Mouse (Mus musculus) intestine, postnatal 0 days (tissue): ENCODE results near the gene Eif4h. TPM values are rescaled to one million over a fixed set of nuclear protein-coding genes. Genes with fewer than 3 reads are reported as not detected.

ENCODE experiments used
- ATAC-seq: fragments of 200-750 bp; cut with Nextera tagmentation; 2 replicates; pipeline ENCODE4 v1.8.0; 2017; ENCODE audit warnings: mild to moderate bottlenecking, moderate TSS enrichment, moderate library complexity
- H3K27ac ChIP-seq: fragments of 300-500 bp; sonication (generic); 2 replicates; pipeline ENCODE4 v1.5.1; 2014; ENCODE audit warnings: mild to moderate bottlenecking, low read depth, low read length, moderate library complexity
- H3K27me3 ChIP-seq: fragments of 300-500 bp; sonication (generic); replicated peaks from 2 replicates; pipeline ENCODE4 v1.6.1; 2014; ENCODE audit warnings: low read length, mixed read lengths; ENCODE audit not compliant: control insufficient read depth, insufficient read depth
- H3K36me3 ChIP-seq: fragments of 300-500 bp; sonication (generic); 2 replicates; pipeline ENCODE4 v1.6.1; 2014; ENCODE audit warnings: mild to moderate bottlenecking, moderate library complexity; ENCODE audit not compliant: control insufficient read depth, insufficient read depth
- H3K4me1 ChIP-seq: fragments of 300-500 bp; sonication (generic); replicated peaks from 2 replicates; pipeline ENCODE4 v1.6.1; 2014; ENCODE audit warnings: antibody characterized with exemption, low read length, mixed read lengths; ENCODE audit not compliant: control insufficient read depth, insufficient read depth
- H3K4me2 ChIP-seq: fragments of 300-500 bp; sonication (generic); replicated peaks from 2 replicates; pipeline ENCODE4 v1.6.1; 2014; ENCODE audit warnings: low read depth, mild to moderate bottlenecking, moderate library complexity
- H3K4me3 ChIP-seq: fragments of 300-500 bp; sonication (generic); 2 replicates; pipeline ENCODE4 v1.5.1; 2014; ENCODE audit warnings: low read depth, low read length
- H3K9ac ChIP-seq: fragments of 300-500 bp; sonication (generic); 2 replicates; pipeline ENCODE4 v1.6.1; 2014; ENCODE audit warnings: mild to moderate bottlenecking, low read depth, low read length
- H3K9me3 ChIP-seq: fragments of 300-500 bp; sonication (generic); 2 replicates; pipeline ENCODE4 v1.6.1; 2016; ENCODE audit warnings: mixed run types; ENCODE audit not compliant: control insufficient read depth
- CTCF ChIP-seq: sonication (generic); IDR thresholded peaks from 2 replicates; pipeline ENCODE4 v1.5.1; 2016; ENCODE audit warnings: low read depth, mild to moderate bottlenecking, control low read depth, antibody characterized with exemption, moderate library complexity
- WGBS: fragments of 180-500 bp; shearing (Covaris S2); extraction: QIAGEN DNeasy Blood & Tissue Kit; methylation state at CpG from one replicate; pipeline ENCODE4 v1.1.7; 2014; 5-methylcytosine and 5-hydroxymethylcytosine counted together
- polyA plus RNA-seq: library from polyadenylated mRNA; unstranded; fragments of >200 nt; fragmentation: Nextera tagmentation; extraction: Ambion mirVana; gene quantifications from 2 replicates; pipeline ENCODE4 v1.2.1, GENCODE M21; 2015

Eif4h gene
- polyA plus RNA-seq, 1 experiment from 2014 or later = 217 TPM

- no peak within 1 kb of the TSS for H3K4me3 ChIP-seq
- no peaks in the 10 kb centered on the region for H3K9me3 ChIP-seq
- 0 out of 2 replicates have a peak, but pooled peaks cover 6% of the 10 kb centered on the region for H3K4me1 ChIP-seq
- no peak within 1 kb of the TSS for H3K27ac ChIP-seq
- no peaks in the 10 kb centered on the region for H3K27me3 ChIP-seq
- 80% methylated on average over 7 of the region's 7 CpGs for WGBS
- H3K9ac ChIP-seq = no peak within 1 kb of the TSS
- no peak within 1 kb of the TSS for H3K4me2 ChIP-seq
- H3K36me3 ChIP-seq = peaks cover 22% of the 10 kb centered on the region
- no peak for ATAC-seq
- no peak for TF ChIP-seq CTCF
Measured at GRCm38 (mm10) chr5:134614802-134615201, 24.5 kb downstream of the Eif4h start, which contains the start of gene Lat2. Lat2 (minus strand) TSS chr5:134615025.

GRCm38 (mm10) chr5:134614296-134614695 lies 25.0 kb downstream of the Eif4h start:
- H3K4me3 ChIP-seq = no peak overlapping the region
- no peak overlapping the region for H3K9ac ChIP-seq
- 0 out of 2 replicates have a peak, but pooled peaks cover 6% of the 10 kb centered on the region for H3K4me1 ChIP-seq
- H3K27me3 ChIP-seq = no peaks in the 10 kb centered on the region
- WGBS = 89% methylated on average over 8 of the region's 8 CpGs
- no peak for ATAC-seq
- H3K27ac ChIP-seq = no peak overlapping the region
- H3K4me2 ChIP-seq = no peak overlapping the region
- H3K36me3 ChIP-seq = peaks cover 17% of the 10 kb centered on the region
- no peaks in the 10 kb centered on the region for H3K9me3 ChIP-seq
- TF ChIP-seq CTCF = no peak

- WGBS = 87% methylated on average over 9 of the region's 9 CpGs
- H3K4me1 ChIP-seq = 0 out of 2 replicates have a peak, but pooled peaks cover 6% of the 10 kb centered on the region
- H3K36me3 ChIP-seq = peaks cover 11% of the 10 kb centered on the region
- H3K4me3 ChIP-seq = no peak overlapping the region
- H3K27ac ChIP-seq = no peak overlapping the region
- ATAC-seq = no peak
- no peaks in the 10 kb centered on the region for H3K9me3 ChIP-seq
- no peak for TF ChIP-seq CTCF
- H3K27me3 ChIP-seq = no peaks in the 10 kb centered on the region
- H3K9ac ChIP-seq = no peak overlapping the region
- H3K4me2 ChIP-seq = no peak overlapping the region
Measured at GRCm38 (mm10) chr5:134613727-134614126, 25.6 kb downstream of the Eif4h start.

- Histone ChIP-seq H3K9ac (no peak overlapping the region), H3K4me1 (0 out of 2 replicates have a peak, but pooled peaks cover 6% of the 10 kb centered on the region), H3K36me3 (peaks cover 6% of the 10 kb centered on the region; the same call in 1 of the 2 replicates), H3K4me3 (no peak overlapping the region), H3K27me3 (no peaks in the 10 kb centered on the region), H3K27ac (peak overlapping the region; percentile 60), H3K4me2 (0 out of 2 replicates have a peak overlapping the region, but pooled peaks have one; percentile 3), H3K9me3 (no peaks in the 10 kb centered on the region)
- 38% methylated on average over 8 of the region's 8 CpGs for WGBS
- TF ChIP-seq CTCF = no peak
- ATAC-seq = peak; percentile 92
Measured at GRCm38 (mm10) chr5:134611810-134612521, 27.3 kb downstream of the Eif4h start.

- H3K4me3 ChIP-seq = no peak overlapping the region
- H3K36me3 ChIP-seq = peaks cover 6% of the 10 kb centered on the region; the same call in 1 of the 2 replicates
- 81% methylated on average over 12 of the region's 12 CpGs for WGBS
- no peak for ATAC-seq
- H3K4me1 ChIP-seq = 0 out of 2 replicates have a peak, but pooled peaks cover 6% of the 10 kb centered on the region
- TF ChIP-seq CTCF = no peak
- H3K9me3 ChIP-seq = no peaks in the 10 kb centered on the region
- H3K27me3 ChIP-seq = no peaks in the 10 kb centered on the region
- H3K9ac ChIP-seq = no peak overlapping the region
- H3K4me2 ChIP-seq = no peak overlapping the region
- H3K27ac ChIP-seq = no peak overlapping the region
Measured at GRCm38 (mm10) chr5:134609916-134610643, 29.2 kb downstream of the Eif4h start.

- H3K9ac ChIP-seq = no peak overlapping the region
- TF ChIP-seq CTCF = no peak
- no peaks in the 10 kb centered on the region for H3K27me3 ChIP-seq
- H3K9me3 ChIP-seq = no peaks in the 10 kb centered on the region
- no peak for ATAC-seq
- 0 out of 2 replicates have a peak, but pooled peaks cover 4% of the 10 kb centered on the region for H3K4me1 ChIP-seq
- H3K4me2 ChIP-seq = no peak overlapping the region
- no peak overlapping the region for H3K27ac ChIP-seq
- no peak overlapping the region for H3K4me3 ChIP-seq
- H3K36me3 ChIP-seq = no peaks in the 10 kb centered on the region
- WGBS = 67% methylated on average over 5 of the region's 5 CpGs
Measured at GRCm38 (mm10) chr5:134607121-134607520, 32.2 kb downstream of the Eif4h start.
